Mouse (Mus musculus) stomach, embryonic 15.5 days (tissue): ENCODE data around the gene Ptcd3. TPM values are rescaled to one million over a fixed set of nuclear protein-coding genes. Genes with fewer than 3 reads are reported as not detected.
"Not testable (repeated sequence)": the region's sequence is repeated elsewhere in the genome, so short reads cannot be mapped to it uniquely, and the experiment has no call there.

Experiments
- ATAC-seq: fragments of 200-750 bp; cut with Nextera tagmentation; 2 replicates; pipeline ENCODE4 v1.8.0; 2017; ENCODE audit warnings: low read depth, moderate number of reproducible peaks, moderate TSS enrichment; ENCODE audit not compliant: insufficient read depth, low FRiP score
- H3K27ac ChIP-seq: fragments of 300-500 bp; sonication (generic); 2 replicates; pipeline ENCODE4 v1.5.1; 2015; ENCODE audit warnings: mild to moderate bottlenecking, inconsistent platforms
- H3K27me3 ChIP-seq: fragments of 300-500 bp; sonication (generic); replicated peaks from 2 replicates; pipeline ENCODE4 v1.6.1; 2015; ENCODE audit warnings: inconsistent platforms
- H3K36me3 ChIP-seq: fragments of 300-500 bp; sonication (generic); 2 replicates; pipeline ENCODE4 v1.6.1; 2015; ENCODE audit warnings: inconsistent platforms
- H3K4me1 ChIP-seq: fragments of 300-500 bp; sonication (generic); 2 replicates; pipeline ENCODE4 v1.6.1; 2015; ENCODE audit warnings: inconsistent platforms
- H3K4me2 ChIP-seq: fragments of 300-500 bp; sonication (generic); 2 replicates; pipeline ENCODE4 v1.6.1; 2015; ENCODE audit warnings: mild to moderate bottlenecking, inconsistent platforms
- H3K4me3 ChIP-seq: fragments of 300-500 bp; sonication (generic); replicated peaks from 2 replicates; pipeline ENCODE4 v1.5.1; 2015; ENCODE audit warnings: inconsistent platforms
- H3K9ac ChIP-seq: fragments of 300-500 bp; sonication (generic); 2 replicates; pipeline ENCODE4 v1.6.1; 2015; ENCODE audit warnings: inconsistent platforms
- H3K9me3 ChIP-seq: fragments of 300-500 bp; sonication (generic); 2 replicates; pipeline ENCODE4 v1.6.1; 2016; ENCODE audit warnings: inconsistent platforms
- WGBS: fragments of 180-500 bp; shearing (Covaris S2); methylation state at CpG from one replicate; pipeline ENCODE4 v1.1.7; 2015; 5-methylcytosine and 5-hydroxymethylcytosine counted together
- polyA plus RNA-seq: library from polyadenylated mRNA; unstranded; fragments of >200 nt; fragmentation: Nextera tagmentation; extraction: Ambion mirVana; gene quantifications from 2 replicates; pipeline ENCODE4 v1.2.1, GENCODE M21; 2015

The Ptcd3 gene
- polyA plus RNA-seq, 1 experiment from 2014 or later = 87.6 TPM

- no peaks in the 10 kb centered on the region for H3K9me3 ChIP-seq
These were observed 19.4 kb upstream of the Ptcd3 start for GRCm38 (mm10) chr6:71927911-71928310.

GRCm38 (mm10) chr6:71925233-71925632 lies 16.7 kb upstream of the Ptcd3 start:
- H3K27ac ChIP-seq, H3K4me1 ChIP-seq, H3K9ac ChIP-seq, H3K4me3 ChIP-seq, H3K9me3 ChIP-seq, H3K4me2 ChIP-seq, H3K27me3 ChIP-seq, ATAC-seq: not testable (repeated sequence)
- WGBS = 84% methylated on average over 5 of the region's 5 CpGs
- peaks cover 37% of the 10 kb centered on the region for H3K36me3 ChIP-seq

More at GRCm38 (mm10) chr6:71927911-71928310, 19.4 kb upstream of the Ptcd3 start:
- Histone ChIP-seq H3K4me3 (no peak overlapping the region), H3K4me1 (no peaks in the 10 kb centered on the region), H3K27ac (no peak overlapping the region), H3K4me2 (no peak overlapping the region), H3K9ac (no peak overlapping the region), H3K36me3 (peaks cover 39% of the 10 kb centered on the region), H3K27me3 (no peaks in the 10 kb centered on the region)
- ATAC-seq = no peak

GRCm38 (mm10) chr6:71920752-71921151 lies 12.2 kb upstream of the Ptcd3 start:
- no peak for ATAC-seq
- H3K36me3 ChIP-seq = peaks cover 42% of the 10 kb centered on the region
- no peak overlapping the region for H3K4me3 ChIP-seq
- WGBS = 95% methylated on average over 7 of the region's 7 CpGs
- H3K4me1 ChIP-seq = no peaks in the 10 kb centered on the region
- H3K9me3 ChIP-seq = no peaks in the 10 kb centered on the region
- H3K27ac ChIP-seq = no peak overlapping the region
- H3K4me2 ChIP-seq = no peak overlapping the region
- no peak overlapping the region for H3K9ac ChIP-seq
- H3K27me3 ChIP-seq = no peaks in the 10 kb centered on the region

GRCm38 (mm10) chr6:71911686-71912450 lies 3.3 kb upstream of the Ptcd3 start:
- H3K4me3 ChIP-seq = no peak overlapping the region
- peaks cover 18% of the 10 kb centered on the region; the same call in 1 of the 2 replicates for H3K36me3 ChIP-seq
- H3K27me3 ChIP-seq = no peaks in the 10 kb centered on the region
- peak; percentile 55; the same call in 1 of the 2 replicates for ATAC-seq
- H3K27ac ChIP-seq = no peak overlapping the region
- H3K4me1 ChIP-seq = peaks cover 11% of the 10 kb centered on the region
- 60% methylated on average over 5 of the region's 5 CpGs for WGBS
- H3K9ac ChIP-seq = no peak overlapping the region
- no peak overlapping the region for H3K4me2 ChIP-seq
- H3K9me3 ChIP-seq = no peaks in the 10 kb centered on the region

GRCm38 (mm10) chr6:71909840-71910239 lies 1.3 kb upstream of the Ptcd3 start:
- H3K4me2 ChIP-seq = peak overlapping the region; percentile 61
- no peaks in the 10 kb centered on the region for H3K27me3 ChIP-seq
- peak overlapping the region; percentile 91 for H3K4me3 ChIP-seq
- peaks cover 10% of the 10 kb centered on the region; the same call in 1 of the 2 replicates for H3K36me3 ChIP-seq
- 68% methylated on average over 6 of the region's 6 CpGs for WGBS
- no peaks in the 10 kb centered on the region for H3K9me3 ChIP-seq
- no peak overlapping the region for H3K27ac ChIP-seq
- H3K9ac ChIP-seq = no peak overlapping the region
- ATAC-seq = no peak
- peaks cover 11% of the 10 kb centered on the region for H3K4me1 ChIP-seq

GRCm38 (mm10) chr6:71909384-71909783 lies 834 bp upstream of the Ptcd3 start:
- Histone ChIP-seq H3K4me2 (peak overlapping the region; percentile 61), H3K27me3 (no peaks in the 10 kb centered on the region), H3K27ac (no peak overlapping the region), H3K4me3 (peak overlapping the region; percentile 91), H3K9ac (no peak overlapping the region; the same call in 1 of the 2 replicates), H3K9me3 (no peaks in the 10 kb centered on the region), H3K4me1 (peaks cover 11% of the 10 kb centered on the region), H3K36me3 (peaks cover 13% of the 10 kb centered on the region; the same call in 1 of the 2 replicates)
- WGBS = 21% methylated on average over 10 of the region's 10 CpGs
- no peak for ATAC-seq

DNA sequence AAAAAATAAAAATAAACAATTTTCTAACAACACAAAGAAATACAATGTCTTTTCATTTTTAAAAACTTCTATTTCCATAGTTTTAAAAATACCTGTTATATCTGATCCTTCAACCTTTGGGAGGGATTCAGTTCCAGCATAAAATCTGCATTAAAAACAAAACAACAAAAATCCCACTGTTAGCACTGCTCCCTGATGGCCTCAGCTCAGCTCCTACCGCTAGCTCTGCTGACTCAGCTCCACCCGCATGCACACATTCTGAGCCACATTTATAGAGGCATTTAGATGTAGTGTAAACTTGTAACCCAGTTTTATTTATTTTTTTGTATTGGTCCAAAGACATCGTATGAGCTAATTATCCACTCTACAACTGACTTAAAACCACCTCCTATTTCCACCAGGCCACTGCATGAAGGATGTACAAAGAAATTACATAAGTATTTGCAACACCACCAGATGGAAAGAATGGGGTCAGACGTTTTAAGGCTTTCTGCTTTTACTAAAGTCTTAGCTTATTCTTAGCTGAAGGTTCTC lies 781 bp downstream of the Ptcd3 start:
- H3K4me1 ChIP-seq = peaks cover 11% of the 10 kb centered on the region
- H3K4me3 ChIP-seq = peak overlapping the region; percentile 91
- H3K9me3 ChIP-seq = no peaks in the 10 kb centered on the region
- WGBS = 3% methylated on average over 4 of the region's 4 CpGs
- H3K9ac ChIP-seq = peak overlapping the region; percentile 58
- 0 out of 2 replicates have a peak overlapping the region, but pooled peaks have one; percentile 87 for H3K27ac ChIP-seq
- no peaks in the 10 kb centered on the region for H3K27me3 ChIP-seq
- ATAC-seq = no peak
- H3K36me3 ChIP-seq = peaks cover 18% of the 10 kb centered on the region
- H3K4me2 ChIP-seq = peak overlapping the region; percentile 61

DNA sequence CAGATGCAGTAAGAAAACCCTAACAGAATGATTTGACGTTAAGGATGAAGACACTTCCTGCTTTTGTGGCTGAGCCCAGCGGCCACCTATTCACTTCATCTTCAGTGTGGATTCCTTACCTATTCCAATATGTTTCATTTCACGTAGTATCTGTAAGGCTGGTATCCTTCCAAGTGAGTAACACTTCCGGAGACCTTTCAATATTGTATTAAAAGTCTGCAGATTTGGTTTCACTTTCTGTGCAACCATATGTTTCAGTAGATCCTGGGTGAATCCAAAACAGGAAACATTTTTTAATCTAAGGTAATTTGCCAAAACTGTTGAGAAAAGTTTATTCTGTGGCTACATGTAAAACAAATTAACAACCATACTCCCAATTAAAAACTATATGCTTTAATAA lies 15.3 kb downstream of the Ptcd3 start:
- no peaks in the 10 kb centered on the region for H3K4me1 ChIP-seq
- WGBS = 87% methylated on average over 4 of the region's 4 CpGs
- H3K36me3 ChIP-seq = peaks cover 60% of the 10 kb centered on the region
- ATAC-seq = no peak
- no peak overlapping the region for H3K4me3 ChIP-seq
- H3K9ac ChIP-seq = no peak overlapping the region
- H3K27me3 ChIP-seq = no peaks in the 10 kb centered on the region
- H3K9me3 ChIP-seq = no peaks in the 10 kb centered on the region
- H3K4me2 ChIP-seq = no peak overlapping the region
- H3K27ac ChIP-seq = no peak overlapping the region

DNA sequence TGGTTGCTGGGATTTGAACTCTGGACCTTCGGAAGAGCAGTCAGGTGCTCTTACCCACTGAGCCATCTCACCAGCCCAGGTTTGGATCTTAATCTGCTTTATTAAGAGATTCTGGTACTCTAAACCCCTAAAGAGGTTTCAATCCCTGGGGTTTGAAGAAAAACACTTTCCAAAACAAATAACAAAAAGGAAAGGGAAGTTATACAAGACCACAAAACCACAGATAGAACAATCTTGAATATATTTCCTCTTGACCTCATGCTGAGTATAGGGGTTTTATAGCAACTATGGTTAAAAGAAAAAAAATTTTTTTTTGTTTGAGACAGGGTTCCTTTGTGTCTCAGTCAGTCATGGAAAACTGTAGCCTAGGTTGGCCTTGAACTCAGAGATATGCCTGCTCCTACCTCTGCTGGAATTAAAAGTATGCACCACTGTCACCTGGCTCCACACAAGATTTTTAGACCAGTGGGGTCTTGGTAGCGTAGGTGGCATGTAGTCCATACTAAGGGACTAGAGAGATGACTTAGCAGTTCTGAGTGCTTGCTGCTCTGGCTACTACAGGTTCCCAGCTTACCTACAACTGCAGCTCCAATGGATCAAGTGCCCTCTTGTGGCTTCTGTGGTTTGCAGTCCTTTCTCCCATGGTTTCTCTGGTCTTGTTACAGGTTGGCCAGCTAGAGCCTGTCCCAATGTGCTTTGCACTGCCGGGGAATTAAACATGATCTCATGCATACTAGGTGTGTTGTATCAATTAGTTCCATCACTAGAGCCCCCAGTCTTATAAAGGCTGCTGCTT lies 30.4 kb downstream of the Ptcd3 start:
- H3K9ac ChIP-seq = no peak overlapping the region
- no peak overlapping the region for H3K27ac ChIP-seq
- no peaks in the 10 kb centered on the region for H3K27me3 ChIP-seq
- H3K9me3 ChIP-seq = no peaks in the 10 kb centered on the region
- no peak for ATAC-seq
- no peaks in the 10 kb centered on the region for H3K4me1 ChIP-seq
- H3K4me2 ChIP-seq = no peak overlapping the region
- H3K4me3 ChIP-seq = no peak overlapping the region
- H3K36me3 ChIP-seq = peaks cover 54% of the 10 kb centered on the region
- 86% methylated on average over 3 of the region's 3 CpGs for WGBS

GRCm38 (mm10) chr6:71871396-71871795 lies 37.2 kb downstream of the Ptcd3 start:
- no peak overlapping the region for H3K4me2 ChIP-seq
- 91% methylated on average over 9 of the region's 9 CpGs for WGBS
- no peak overlapping the region for H3K27ac ChIP-seq
- H3K9ac ChIP-seq = no peak overlapping the region
- no peak overlapping the region for H3K4me3 ChIP-seq
- ATAC-seq = no peak
- no peaks in the 10 kb centered on the region for H3K27me3 ChIP-seq
- peaks cover 39% of the 10 kb centered on the region for H3K36me3 ChIP-seq
- no peaks in the 10 kb centered on the region for H3K4me1 ChIP-seq
- H3K9me3 ChIP-seq = no peaks in the 10 kb centered on the region

- Histone ChIP-seq H3K4me2 (no peak overlapping the region), H3K4me1 (no peaks in the 10 kb centered on the region), H3K9me3 (no peaks in the 10 kb centered on the region), H3K9ac (no peak overlapping the region), H3K27ac (no peak overlapping the region), H3K36me3 (peaks cover 37% of the 10 kb centered on the region), H3K27me3 (no peaks in the 10 kb centered on the region), H3K4me3 (no peak overlapping the region)
- WGBS = 93% methylated on average over 1 of the region's 1 CpGs
- no peak for ATAC-seq
These were observed 39.7 kb downstream of the Ptcd3 start for GRCm38 (mm10) chr6:71868809-71869208.

- Histone ChIP-seq H3K27ac (no peak overlapping the region), H3K27me3 (no peaks in the 10 kb centered on the region), H3K4me1 (no peaks in the 10 kb centered on the region), H3K9ac (no peak overlapping the region), H3K4me2 (no peak overlapping the region), H3K36me3 (peaks cover 43% of the 10 kb centered on the region), H3K9me3 (no peaks in the 10 kb centered on the region), H3K4me3 (no peak overlapping the region)
- WGBS = 82% methylated on average over 2 of the region's 2 CpGs
- ATAC-seq = no peak
These were observed 40.8 kb downstream of the Ptcd3 start for GRCm38 (mm10) chr6:71867751-71868150.
